Mouse (Mus musculus) lung, adult 2 months (tissue): ENCODE data around the gene Gsk3b.

ENCODE experiments used
- CTCF ChIP-seq: fragments of 200-500 bp; IDR thresholded peaks from 2 replicates; pipeline ENCODE4 v1.5.1; 2011; ENCODE audit warnings: mild to moderate bottlenecking, low read length, control low read depth; ENCODE audit not compliant: insufficient read depth
- POLR2A ChIP-seq: fragments of 200-500 bp; IDR thresholded peaks from 2 replicates; pipeline ENCODE4 v1.6.1; 2011; ENCODE audit warnings: low read depth, mild to moderate bottlenecking, control low read depth, low read length, borderline replicate concordance; ENCODE audit errors: extremely low read depth

GRCm38 (mm10) chr16:38099325-38099724 is 10.5 kb downstream of the Gsk3b start:
- TF ChIP-seq POLR2A (no peak), CTCF (no peak)
